Mouse (Mus musculus) liver, adult 2 months (tissue): ENCODE data around the gene Prrg4.

Source experiments
- CTCF ChIP-seq: fragments of 200-500 bp; IDR thresholded peaks from 2 replicates; pipeline ENCODE4 v1.5.1; 2011; ENCODE audit warnings: low read depth, low read length, control low read depth
- POLR2A ChIP-seq: fragments of 200-500 bp; IDR thresholded peaks from 2 replicates; pipeline ENCODE4 v1.6.1; 2011; ENCODE audit warnings: low read length, control low read depth; ENCODE audit not compliant: insufficient read depth; ENCODE audit errors: extremely low read depth

- TF ChIP-seq POLR2A: no peak
- TF ChIP-seq CTCF: peak; percentile 78
Measured at GRCm38 (mm10) chr2:104816866-104817439, 32.7 kb downstream of the Prrg4 start.
